ENCODE assay signal across 9 mouse cellular contexts in genomic region chr13:58593129-58593528, GRCm38 (mm10). TPM values are rescaled to one million over a fixed set of nuclear protein-coding genes. Genes with fewer than 3 reads are reported as not detected.
DNase-seq lines count a peak whose midpoint lies in the region; ATAC-seq and TF ChIP-seq lines count a peak whose summit lies in the region.
"Had no signal": no experiment of that assay in that cellular context is flagged by ENCODE, and none has a peak within 500 bp of the region (broad histone marks: within the 10 kb centered on the region; RNA-seq: fewer than 3 reads in every experiment).

No protein-coding gene starts in this region.

- no peak for TF ChIP-seq POLR2A in embryonic fibroblast, embryonic 13.5 days (IDR thresholded peaks at IDR 0.05; ENCODE audit: low read depth, low read length)

- no peaks in the 10 kb centered on the region for H3K36me3 ChIP-seq in lung, embryonic 16.5 days (ENCODE audit: control insufficient read depth, insufficient read depth, low read length)
- H3K36me3 ChIP-seq: neural tube, embryonic 12.5 days had no signal

- no peaks in the 10 kb centered on the region for H3K4me1 ChIP-seq in embryonic fibroblast, embryonic 13.5 days (ENCODE audit: control insufficient read depth, insufficient read depth, low read length)
- peaks cover 5% of the 10 kb centered on the region; the same call in 1 of the 2 replicates for H3K4me1 ChIP-seq in lung, embryonic 16.5 days (replicated peaks; ENCODE audit: control insufficient read depth, insufficient read depth, low read length)
- H3K4me1 ChIP-seq: neural tube, embryonic 12.5 days had no signal

- peak; percentile 13 to 41 for DNase-seq in spleen, adult 18-20 months
- no peak for DNase-seq in spleen, adult 12 weeks (ENCODE audit: low spot score)
- DNase-seq in adrenal gland, postnatal 25 days: peak; percentile 71
- DNase-seq in kidney, adult 18-20 months: peak; percentile 45
- DNase-seq in spleen, postnatal 4 days (ENCODE audit: low spot score in 2 of 2): peak; percentile 53 to 69

- no peak overlapping the region for H3K4me3 ChIP-seq in embryonic fibroblast, embryonic 13.5 days (ENCODE audit: insufficient read depth, low read length)
- no peak overlapping the region for H3K4me3 ChIP-seq in lung, embryonic 16.5 days (ENCODE audit: low read length)
- H3K4me3 ChIP-seq: neural tube, embryonic 12.5 days had no signal

- peak; percentile 82 for ATAC-seq in lung, embryonic 16.5 days (ENCODE audit: low read depth)

- H3K27me3 ChIP-seq in lung, embryonic 16.5 days (ENCODE audit: control insufficient read depth, insufficient read depth, low read depth, low read length): no peaks in the 10 kb centered on the region
- H3K27me3 ChIP-seq: neural tube, embryonic 12.5 days had no signal

- no peak overlapping the region for H3K4me2 ChIP-seq in lung, embryonic 16.5 days (ENCODE audit: low read depth, low read length)
- H3K4me2 ChIP-seq: neural tube, embryonic 12.5 days had no signal

- no peak overlapping the region for H3K27ac ChIP-seq in embryonic fibroblast, embryonic 13.5 days (ENCODE audit: insufficient read depth, low read length)
- no peak overlapping the region for H3K27ac ChIP-seq in lung, embryonic 16.5 days (ENCODE audit: low read length)
- H3K27ac ChIP-seq: neural tube, embryonic 12.5 days had no signal

- WGBS in lung, embryonic 16.5 days: 22% methylated on average over 7 of the region's 7 CpGs

- no peaks in the 10 kb centered on the region for H3K9me3 ChIP-seq in lung, embryonic 16.5 days (ENCODE audit: control insufficient read depth, low read length)
- H3K9me3 ChIP-seq: neural tube, embryonic 12.5 days had no signal

- H3K9ac ChIP-seq in lung, embryonic 16.5 days (ENCODE audit: low read length): no peak overlapping the region
- H3K9ac ChIP-seq: neural tube, embryonic 12.5 days had no signal

- TF ChIP-seq CTCF in embryonic fibroblast, embryonic 13.5 days (IDR thresholded peaks at IDR 0.05; ENCODE audit: borderline replicate concordance, insufficient read depth, low read length): 0 out of 2 replicates have a peak, but pooled peaks have one; percentile 4

RNA-seq across cellular contexts. Expression of gene Slc28a3, which starts 17.5 kb away (rescaled TPM):
- total RNA-seq in adrenal gland, postnatal 25 days (2021): 0.06 TPM in 1 of 2 replicates, not detected in the other
- polyA plus RNA-seq in embryonic fibroblast, embryonic 13.5 days (2011; ENCODE audit: insufficient read length, low read depth, missing spikeins): not detected in 2 replicates
- 0.08 TPM in 1 of 2 replicates, not detected in the other for polyA plus RNA-seq in lung, embryonic 16.5 days (2015; fragmentation: Nextera tagmentation; extraction: Ambion mirVana)
- polyA plus RNA-seq: heart, embryonic 16.5 days; neural tube, embryonic 12.5 days had no signal
